8 mouse cellular contexts compared by ENCODE assay signal in genomic region chr3:89784991-89785753, GRCm38 (mm10). TPM values are rescaled to one million over a fixed set of nuclear protein-coding genes. Genes with fewer than 3 reads are reported as not detected.
DNase-seq lines count a peak whose midpoint lies in the region; ATAC-seq lines count a peak whose summit lies in the region.

No protein-coding gene starts in this region.

- peaks cover 37% of the 10 kb centered on the region for H3K36me3 ChIP-seq in intestine, embryonic 14.5 days (ENCODE audit: control insufficient read depth, insufficient read depth, low read length)
- H3K36me3 ChIP-seq in limb, embryonic 12.5 days: peaks cover 36% of the 10 kb centered on the region
- peaks cover 42% of the 10 kb centered on the region for H3K36me3 ChIP-seq in midbrain, embryonic 13.5 days
- peaks cover 14% of the 10 kb centered on the region for H3K36me3 ChIP-seq in splenic B cell, adult 2 months (ENCODE audit: control insufficient read depth, insufficient read depth, low read length, poor library complexity, severe bottlenecking)

- H3K27ac ChIP-seq in intestine, embryonic 14.5 days (ENCODE audit: low read depth): no peak overlapping the region
- H3K27ac ChIP-seq in limb, embryonic 12.5 days: peak overlapping the region; percentile 70
- H3K27ac ChIP-seq in midbrain, embryonic 13.5 days: no peak overlapping the region

- DNase-seq in urinary bladder, adult 18-20 months (ENCODE audit: low spot score in 2 of 2): peak; percentile 72 to 73
- no peak for DNase-seq in urinary bladder, postnatal 10 days (ENCODE audit: low spot score)
- DNase-seq in cerebellum, postnatal 4 days (ENCODE audit: low spot score in 2 of 2): peak; percentile 73 to 83
- peak; percentile 90 for DNase-seq in gastrocnemius, postnatal 14 days
- DNase-seq in intestine, embryonic 14.5 days (ENCODE audit: low spot score): peak; percentile 76
- peak; percentile 73 for DNase-seq in splenic B cell, adult 2 months (ENCODE audit: low read depth, low spot score)

- 0 out of 2 replicates have a peak overlapping the region, but pooled peaks have one; percentile 6 for H3K4me2 ChIP-seq in intestine, embryonic 14.5 days (ENCODE audit: low read length)
- H3K4me2 ChIP-seq in limb, embryonic 12.5 days: no peak overlapping the region
- no peak overlapping the region for H3K4me2 ChIP-seq in midbrain, embryonic 13.5 days (replicated peaks)

- WGBS in intestine, embryonic 14.5 days: 16% methylated on average over 11 of the region's 11 CpGs
- WGBS in limb, embryonic 12.5 days: 18% methylated on average over 11 of the region's 11 CpGs
- WGBS in midbrain, embryonic 13.5 days: 24% methylated on average over 11 of the region's 11 CpGs

- H3K4me1 ChIP-seq in intestine, embryonic 14.5 days (replicated peaks; ENCODE audit: control insufficient read depth, insufficient read depth, low read length): no peaks in the 10 kb centered on the region
- peaks cover 20% of the 10 kb centered on the region for H3K4me1 ChIP-seq in limb, embryonic 12.5 days (replicated peaks)
- no peaks in the 10 kb centered on the region; the same call in 1 of the 2 replicates for H3K4me1 ChIP-seq in midbrain, embryonic 13.5 days (replicated peaks)

- no peak overlapping the region for H3K9ac ChIP-seq in intestine, embryonic 14.5 days (ENCODE audit: low read length)
- H3K9ac ChIP-seq in limb, embryonic 12.5 days (replicated peaks): no peak overlapping the region
- 0 out of 2 replicates have a peak overlapping the region, but pooled peaks have one; percentile 2 for H3K9ac ChIP-seq in midbrain, embryonic 13.5 days (replicated peaks)

- H3K9me3 ChIP-seq in intestine, embryonic 14.5 days (ENCODE audit: control insufficient read depth, low read length): no peaks in the 10 kb centered on the region
- H3K9me3 ChIP-seq in limb, embryonic 12.5 days: no peaks in the 10 kb centered on the region
- H3K9me3 ChIP-seq in midbrain, embryonic 13.5 days: no peaks in the 10 kb centered on the region

- ATAC-seq in intestine, embryonic 14.5 days (replicated peaks; ENCODE audit: low FRiP score, low TSS enrichment, low read depth): no peak
- ATAC-seq in limb, embryonic 12.5 days (ENCODE audit: insufficient number of reproducible peaks, insufficient read depth, low FRiP score, low TSS enrichment, low read depth): 0 out of 2 replicates have a peak, but pooled peaks have one; percentile 11
- ATAC-seq in midbrain, embryonic 13.5 days: peak; percentile 50; the same call in 1 of the 2 replicates

- intact Hi-C loops in gastrocnemius, postnatal 14 days (cut with DNase I; ENCODE audit: low total_unique reads): loop anchor here (5.0 to 10.0 kb wide), 2 partner anchors 67 to 170 kb away; no protein-coding TSS in a partner anchor

- no peaks in the 10 kb centered on the region for H3K27me3 ChIP-seq in intestine, embryonic 14.5 days (replicated peaks; ENCODE audit: control insufficient read depth, insufficient read depth, low read length)
- H3K27me3 ChIP-seq in limb, embryonic 12.5 days: no peaks in the 10 kb centered on the region
- H3K27me3 ChIP-seq in midbrain, embryonic 13.5 days: no peaks in the 10 kb centered on the region
- no peaks in the 10 kb centered on the region for H3K27me3 ChIP-seq in splenic B cell, adult 2 months (ENCODE audit: control insufficient read depth, insufficient read depth, low read length, poor library complexity, severe bottlenecking)

- no peak overlapping the region for H3K4me3 ChIP-seq in intestine, embryonic 14.5 days (ENCODE audit: low read depth, low read length)
- no peak overlapping the region for H3K4me3 ChIP-seq in limb, embryonic 12.5 days (replicated peaks)
- no peak overlapping the region for H3K4me3 ChIP-seq in midbrain, embryonic 13.5 days (replicated peaks)

RNA-seq across cellular contexts. Expression of gene Ube2q1, which starts 11.8 kb away (rescaled TPM):
- total RNA-seq in gastrocnemius, postnatal 14 days (2021): 10 to 100 TPM; 12.7 to 14.9 TPM
- 21.3 and 21.9 TPM in 2 replicates for polyA plus RNA-seq in intestine, embryonic 14.5 days (2014; fragmentation: Nextera tagmentation; extraction: Ambion mirVana)
- 15.9 and 18.1 TPM in 2 replicates for polyA plus RNA-seq in limb, embryonic 12.5 days (2016; fragmentation: Nextera tagmentation; extraction: Ambion mirVana)
- 13.4 and 15.8 TPM in 2 replicates for polyA plus RNA-seq in midbrain, embryonic 13.5 days (2015; fragmentation: Nextera tagmentation; extraction: Ambion mirVana)

RNA-seq across cellular contexts. Expression of gene Chrnb2, which starts 20.7 kb away (rescaled TPM):
- total RNA-seq in gastrocnemius, postnatal 14 days (2021): under 1 TPM; 0.12 to 0.13 TPM
- 2.6 TPM in 2 replicates for polyA plus RNA-seq in intestine, embryonic 14.5 days (2014; fragmentation: Nextera tagmentation; extraction: Ambion mirVana)
- 0.51 and 0.81 TPM in 2 replicates for polyA plus RNA-seq in limb, embryonic 12.5 days (2016; fragmentation: Nextera tagmentation; extraction: Ambion mirVana)
- polyA plus RNA-seq in midbrain, embryonic 13.5 days (2015; fragmentation: Nextera tagmentation; extraction: Ambion mirVana): 31.8 and 32.3 TPM in 2 replicates

RNA-seq across cellular contexts. Expression of gene She, which starts 46.0 kb away (rescaled TPM):
- 1 to 10 TPM; 7.9 to 8.0 TPM for total RNA-seq in gastrocnemius, postnatal 14 days (2021)
- polyA plus RNA-seq in intestine, embryonic 14.5 days (2014; fragmentation: Nextera tagmentation; extraction: Ambion mirVana): 4.2 TPM in 2 replicates
- 3.5 and 3.7 TPM in 2 replicates for polyA plus RNA-seq in limb, embryonic 12.5 days (2016; fragmentation: Nextera tagmentation; extraction: Ambion mirVana)
- 1.1 and 1.6 TPM in 2 replicates for polyA plus RNA-seq in midbrain, embryonic 13.5 days (2015; fragmentation: Nextera tagmentation; extraction: Ambion mirVana)
